Mouse (Mus musculus): ENCODE measurements around the gene Nhsl2.

GRCm38 (mm10) chrX:101976931-101977330 lies 127.7 kb downstream of the Nhsl2 start:
- no peak for TF ChIP-seq CTCF (IDR thresholded peaks at IDR 0.05; ENCODE audit: insufficient read depth, low read depth, low read length)
- TF ChIP-seq POLR2A (IDR thresholded peaks at IDR 0.05; ENCODE audit: insufficient read depth, low read depth, low read length), result no peak
